Mouse (Mus musculus): ENCODE results near the gene Rbms1. TPM values are rescaled to one million over a fixed set of nuclear protein-coding genes. Genes with fewer than 3 reads are reported as not detected.
A peak's percentile ranks its signal among the peaks of the same experiment; 100 is the strongest.

The Rbms1 gene
- polyA plus RNA-seq, 1 experiment = 94.8 TPM

GRCm38 (mm10) chr2:60879966-60880788 is 82.8 kb downstream of the Rbms1 start:
- Histone ChIP-seq H3K27ac (ENCODE audit: insufficient read depth, low read length) (peak overlapping the region; percentile 96; the same call in 1 of the 2 replicates), H3K4me1 (ENCODE audit: control insufficient read depth, insufficient read depth, insufficient read length) (peaks cover 21% of the 10 kb centered on the region; the same call in 1 of the 2 replicates), H3K36me3 (ENCODE audit: control insufficient read depth, insufficient read depth, low read length) (no peaks in the 10 kb centered on the region), H3K27me3 (ENCODE audit: control insufficient read depth, insufficient read depth, low read length) (0 out of 2 replicates have a peak, but pooled peaks cover 2% of the 10 kb centered on the region), H3K4me3 (ENCODE audit: extremely low read depth, insufficient read depth, insufficient read length) (peak overlapping the region; percentile 96)
- no peak for TF ChIP-seq POLR2A (IDR thresholded peaks at IDR 0.05; ENCODE audit: low read depth, low read length)
- TF ChIP-seq CTCF (IDR thresholded peaks at IDR 0.05; ENCODE audit: extremely low read depth, insufficient read depth, insufficient read length, insufficient replicate concordance) = no peak
- 25% methylated on average over 14 of the region's 14 CpGs for WGBS
- DNase-seq (ENCODE audit: low read depth in 1 of 2, low spot score in 2 of 2) = no peak

- WGBS = 87% methylated on average over 5 of the region's 5 CpGs
- Histone ChIP-seq H3K4me3 (ENCODE audit: extremely low read depth, insufficient read depth, insufficient read length) (no peak overlapping the region), H3K36me3 (ENCODE audit: control insufficient read depth, insufficient read depth, low read length) (no peaks in the 10 kb centered on the region), H3K27ac (ENCODE audit: insufficient read depth, low read length) (no peak overlapping the region), H3K27me3 (ENCODE audit: control insufficient read depth, insufficient read depth, low read length) (0 out of 2 replicates have a peak, but pooled peaks cover 2% of the 10 kb centered on the region), H3K4me1 (ENCODE audit: control insufficient read depth, insufficient read depth, insufficient read length) (peaks cover 24% of the 10 kb centered on the region; the same call in 1 of the 2 replicates)
- TF ChIP-seq POLR2A (IDR thresholded peaks at IDR 0.05; ENCODE audit: low read depth, low read length) = no peak
- TF ChIP-seq CTCF (IDR thresholded peaks at IDR 0.05; ENCODE audit: extremely low read depth, insufficient read depth, insufficient read length, insufficient replicate concordance) = no peak
- no peak for DNase-seq (ENCODE audit: low read depth in 1 of 2, low spot score in 2 of 2)
Observed at GRCm38 (mm10) chr2:60879141-60879818, 83.7 kb downstream of the Rbms1 start.

- H3K27ac ChIP-seq (ENCODE audit: insufficient read depth, low read length) = peak overlapping the region; percentile 83
- peaks cover 19% of the 10 kb centered on the region; the same call in 1 of the 2 replicates for H3K4me1 ChIP-seq (ENCODE audit: control insufficient read depth, insufficient read depth, insufficient read length)
- no peak for DNase-seq (ENCODE audit: low read depth in 1 of 2, low spot score in 2 of 2)
- no peaks in the 10 kb centered on the region for H3K36me3 ChIP-seq (ENCODE audit: control insufficient read depth, insufficient read depth, low read length)
- 49% methylated on average over 14 of the region's 14 CpGs for WGBS
- TF ChIP-seq CTCF (IDR thresholded peaks at IDR 0.05; ENCODE audit: extremely low read depth, insufficient read depth, insufficient read length, insufficient replicate concordance) (no peak), POLR2A (IDR thresholded peaks at IDR 0.05; ENCODE audit: low read depth, low read length) (no peak)
- no peak overlapping the region for H3K4me3 ChIP-seq (ENCODE audit: extremely low read depth, insufficient read depth, insufficient read length)
- 0 out of 2 replicates have a peak, but pooled peaks cover 2% of the 10 kb centered on the region for H3K27me3 ChIP-seq (ENCODE audit: control insufficient read depth, insufficient read depth, low read length)
Observed at GRCm38 (mm10) chr2:60877543-60878386, 85.2 kb downstream of the Rbms1 start.

- peaks cover 24% of the 10 kb centered on the region; the same call in 1 of the 2 replicates for H3K4me1 ChIP-seq (ENCODE audit: control insufficient read depth, insufficient read depth, insufficient read length)
- 81% methylated on average over 2 of the region's 2 CpGs for WGBS
Observed at GRCm38 (mm10) chr2:60876891-60877290, 86.1 kb downstream of the Rbms1 start.

GRCm38 (mm10) chr2:60872095-60872811 is 90.7 kb downstream of the Rbms1 start:
- TF ChIP-seq CTCF (IDR thresholded peaks at IDR 0.05; ENCODE audit: extremely low read depth, insufficient read depth, insufficient read length, insufficient replicate concordance) (no peak), POLR2A (IDR thresholded peaks at IDR 0.05; ENCODE audit: low read depth, low read length) (no peak)
- Histone ChIP-seq H3K27me3 (ENCODE audit: control insufficient read depth, insufficient read depth, low read length) (no peaks in the 10 kb centered on the region), H3K4me3 (ENCODE audit: extremely low read depth, insufficient read depth, insufficient read length) (no peak overlapping the region), H3K36me3 (ENCODE audit: control insufficient read depth, insufficient read depth, low read length) (no peaks in the 10 kb centered on the region), H3K4me1 (ENCODE audit: control insufficient read depth, insufficient read depth, insufficient read length) (peaks cover 27% of the 10 kb centered on the region; the same call in 1 of the 2 replicates), H3K27ac (ENCODE audit: insufficient read depth, low read length) (no peak overlapping the region)
- DNase-seq (ENCODE audit: low read depth in 1 of 2, low spot score in 2 of 2) = no peak
- WGBS = 76% methylated on average over 7 of the region's 7 CpGs

More at GRCm38 (mm10) chr2:60876891-60877290, 86.1 kb downstream of the Rbms1 start:
- H3K27me3 ChIP-seq (ENCODE audit: control insufficient read depth, insufficient read depth, low read length) = 0 out of 2 replicates have a peak, but pooled peaks cover 2% of the 10 kb centered on the region
- DNase-seq (ENCODE audit: low read depth in 1 of 2, low spot score in 2 of 2) = no peak
- H3K36me3 ChIP-seq (ENCODE audit: control insufficient read depth, insufficient read depth, low read length) = no peaks in the 10 kb centered on the region
- TF ChIP-seq CTCF (IDR thresholded peaks at IDR 0.05; ENCODE audit: extremely low read depth, insufficient read depth, insufficient read length, insufficient replicate concordance) (no peak), POLR2A (IDR thresholded peaks at IDR 0.05; ENCODE audit: low read depth, low read length) (no peak)
- no peak overlapping the region for H3K27ac ChIP-seq (ENCODE audit: insufficient read depth, low read length)
- H3K4me3 ChIP-seq (ENCODE audit: extremely low read depth, insufficient read depth, insufficient read length) = no peak overlapping the region

- Histone ChIP-seq H3K27ac (ENCODE audit: insufficient read depth, low read length) (no peak overlapping the region), H3K27me3 (ENCODE audit: control insufficient read depth, insufficient read depth, low read length) (no peaks in the 10 kb centered on the region), H3K36me3 (ENCODE audit: control insufficient read depth, insufficient read depth, low read length) (no peaks in the 10 kb centered on the region), H3K4me3 (ENCODE audit: extremely low read depth, insufficient read depth, insufficient read length) (no peak overlapping the region), H3K4me1 (ENCODE audit: control insufficient read depth, insufficient read depth, insufficient read length) (peaks cover 36% of the 10 kb centered on the region)
- TF ChIP-seq POLR2A (IDR thresholded peaks at IDR 0.05; ENCODE audit: low read depth, low read length) (no peak), CTCF (IDR thresholded peaks at IDR 0.05; ENCODE audit: extremely low read depth, insufficient read depth, insufficient read length, insufficient replicate concordance) (no peak)
- 91% methylated on average over 5 of the region's 5 CpGs for WGBS
- no peak for DNase-seq (ENCODE audit: low read depth in 1 of 2, low spot score in 2 of 2)
Observed at GRCm38 (mm10) chr2:60871001-60871400, 92.0 kb downstream of the Rbms1 start.
